Mouse (Mus musculus): ENCODE results near the gene Prr5.

The Prr5 gene
- long read RNA-seq, experiment 1, partial matches to known transcripts, result 0 of 4 reads
- long read RNA-seq, experiment 1, other reads (novel, unspliced or antisense), result 1 of 4 reads
- long read RNA-seq, experiment 2, partial matches to known transcripts, result 0 of 4 reads
- long read RNA-seq, experiment 2, other reads (novel, unspliced or antisense), result 3 of 4 reads

GRCm38 (mm10) chr15:84668938-84669747 lies at the start of gene Prr5:
Prr5 (plus strand) TSS chr15:84669620.
- intact Hi-C loops (cut with DNase I), result no loop called here

GRCm38 (mm10) chr15:84620028-84620427 lies 49.4 kb upstream of the Prr5 start:
- intact Hi-C loops (cut with DNase I), result no loop called here

- intact Hi-C loops (cut with DNase I), result no loop called here
Measured at GRCm38 (mm10) chr15:84621722-84622428, 47.5 kb upstream of the Prr5 start.

- intact Hi-C loops (cut with DNase I), result no loop called here
Measured at GRCm38 (mm10) chr15:84624870-84625269, 44.5 kb upstream of the Prr5 start.

- intact Hi-C loops (cut with DNase I), result no loop called here
Measured at GRCm38 (mm10) chr15:84625712-84626414, 43.6 kb upstream of the Prr5 start.

- intact Hi-C loops (cut with DNase I), result no loop called here
Measured at GRCm38 (mm10) chr15:84627308-84627707, 42.1 kb upstream of the Prr5 start.

GRCm38 (mm10) chr15:84629680-84630079 lies 39.7 kb upstream of the Prr5 start:
- intact Hi-C loops (cut with DNase I), result loop anchor here (2.0 to 5.0 kb wide), 4 partner anchors 417 to 772 kb away; partner anchors contain the start of gene Pnpla5

- intact Hi-C loops (cut with DNase I), result loop anchor here (2.0 to 5.0 kb wide), 4 partner anchors 419 to 774 kb away; partner anchors contain the start of gene Pnpla5
Measured at GRCm38 (mm10) chr15:84631560-84631959, 37.9 kb upstream of the Prr5 start.

- intact Hi-C loops (cut with DNase I), result loop anchor here (5.0 kb wide), 2 partner anchors 512 to 777 kb away; partner anchors contain the start of gene Pnpla5
Measured at GRCm38 (mm10) chr15:84634361-84634760, 35.1 kb upstream of the Prr5 start.

- intact Hi-C loops (cut with DNase I), result no loop called here
Measured at GRCm38 (mm10) chr15:84638405-84638804, 31.0 kb upstream of the Prr5 start.

GRCm38 (mm10) chr15:84639072-84639450 lies 30.4 kb upstream of the Prr5 start:
- intact Hi-C loops (cut with DNase I), result no loop called here

- intact Hi-C loops (cut with DNase I), result no loop called here
Measured at GRCm38 (mm10) chr15:84639451-84640136, 29.8 kb upstream of the Prr5 start.

- intact Hi-C loops (cut with DNase I), result no loop called here
Measured at GRCm38 (mm10) chr15:84640722-84641121, 28.7 kb upstream of the Prr5 start.

- intact Hi-C loops (cut with DNase I), result no loop called here
Measured at GRCm38 (mm10) chr15:84641127-84641526, 28.3 kb upstream of the Prr5 start.

- intact Hi-C loops (cut with DNase I), result no loop called here
Measured at GRCm38 (mm10) chr15:84641948-84642347, 27.5 kb upstream of the Prr5 start.

GRCm38 (mm10) chr15:84643178-84643577 lies 26.2 kb upstream of the Prr5 start:
- intact Hi-C loops (cut with DNase I), result no loop called here

- intact Hi-C loops (cut with DNase I), result no loop called here
Measured at GRCm38 (mm10) chr15:84651481-84651880, 17.9 kb upstream of the Prr5 start.

GRCm38 (mm10) chr15:84653151-84653550 lies 16.3 kb upstream of the Prr5 start:
- intact Hi-C loops (cut with DNase I), result no loop called here

- intact Hi-C loops (cut with DNase I), result no loop called here
Measured at GRCm38 (mm10) chr15:84653979-84654966, 15.1 kb upstream of the Prr5 start.

GRCm38 (mm10) chr15:84654975-84655374 lies 14.4 kb upstream of the Prr5 start:
- intact Hi-C loops (cut with DNase I), result no loop called here
